Mouse (Mus musculus) lung, embryonic 15.5 days (tissue): ENCODE data around the gene Vash2. TPM values are rescaled to one million over a fixed set of nuclear protein-coding genes. Genes with fewer than 3 reads are reported as not detected.
A peak's percentile ranks its signal among the peaks of the same experiment; 100 is the strongest.
"Not testable (repeated sequence)": the region's sequence is repeated elsewhere in the genome, so short reads cannot be mapped to it uniquely, and the experiment has no call there.

Source experiments
- ATAC-seq: fragments of 200-750 bp; cut with Nextera tagmentation; 2 replicates; pipeline ENCODE4 v1.8.0; 2017; ENCODE audit warnings: moderate number of reproducible peaks, borderline replicate concordance; ENCODE audit not compliant: low FRiP score, low TSS enrichment; ENCODE audit errors: extremely low read depth
- H3K27ac ChIP-seq: fragments of 300-500 bp; sonication (generic); 2 replicates; pipeline ENCODE4 v1.5.1; 2015; ENCODE audit warnings: moderate library complexity, mild to moderate bottlenecking, inconsistent platforms
- H3K27me3 ChIP-seq: fragments of 300-500 bp; sonication (generic); 2 replicates; pipeline ENCODE4 v1.6.1; 2015; ENCODE audit warnings: inconsistent platforms
- H3K36me3 ChIP-seq: fragments of 300-500 bp; sonication (generic); 2 replicates; pipeline ENCODE4 v1.6.1; 2015; ENCODE audit warnings: inconsistent platforms
- H3K4me1 ChIP-seq: fragments of 300-500 bp; sonication (generic); 2 replicates; pipeline ENCODE4 v1.6.1; 2015; ENCODE audit warnings: inconsistent platforms
- H3K4me2 ChIP-seq: fragments of 300-500 bp; sonication (generic); 2 replicates; pipeline ENCODE4 v1.6.1; 2015; ENCODE audit warnings: inconsistent platforms, mild to moderate bottlenecking, moderate library complexity
- H3K4me3 ChIP-seq: fragments of 300-500 bp; sonication (generic); 2 replicates; pipeline ENCODE4 v1.5.1; 2015; ENCODE audit warnings: mild to moderate bottlenecking, inconsistent platforms
- H3K9ac ChIP-seq: fragments of 300-500 bp; sonication (generic); 2 replicates; pipeline ENCODE4 v1.6.1; 2015; ENCODE audit warnings: inconsistent platforms
- H3K9me3 ChIP-seq: fragments of 300-500 bp; sonication (generic); 2 replicates; pipeline ENCODE4 v1.6.1; 2016; ENCODE audit warnings: inconsistent platforms
- WGBS: fragments of 180-500 bp; shearing (Covaris S2); methylation state at CpG from one replicate; pipeline ENCODE4 v1.1.7; 2015; 5-methylcytosine and 5-hydroxymethylcytosine counted together
- polyA plus RNA-seq: library from polyadenylated mRNA; unstranded; fragments of >200 nt; fragmentation: Nextera tagmentation; extraction: Ambion mirVana; gene quantifications from 2 replicates; pipeline ENCODE4 v1.2.1, GENCODE M21; 2015

Gene Vash2
- 23.2 and 24.5 TPM in 2 replicates for polyA plus RNA-seq

- Histone ChIP-seq H3K9me3 (no peaks in the 10 kb centered on the region), H3K9ac (peak within 1 kb of the TSS; percentile 74), H3K4me3 (peak within 1 kb of the TSS; percentile 68), H3K27me3 (no peaks in the 10 kb centered on the region), H3K27ac (peak within 1 kb of the TSS; percentile 91), H3K4me1 (peaks cover 14% of the 10 kb centered on the region), H3K4me2 (peak within 1 kb of the TSS; percentile 100), H3K36me3 (no peaks in the 10 kb centered on the region; the same call in 1 of the 2 replicates)
- peak; percentile 98 for ATAC-seq
- under 1% methylated on average over 38 of the region's 38 CpGs for WGBS
Observed at GRCm38 (mm10) chr1:190979100-190979563, at the start of gene Vash2. Vash2 (minus strand) TSS chr1:190979296.

- Histone ChIP-seq H3K4me2 (peak within 1 kb of the TSS; percentile 93), H3K9me3 (no peaks in the 10 kb centered on the region), H3K27ac (peak within 1 kb of the TSS; percentile 80), H3K36me3 (peaks cover 6% of the 10 kb centered on the region; the same call in 1 of the 2 replicates), H3K4me1 (peaks cover 17% of the 10 kb centered on the region), H3K9ac (peak within 1 kb of the TSS; percentile 67), H3K4me3 (peak within 1 kb of the TSS; percentile 70), H3K27me3 (no peaks in the 10 kb centered on the region)
- WGBS, result under 1% methylated on average over 50 of the region's 50 CpGs
- peak; percentile 100 for ATAC-seq
Observed at GRCm38 (mm10) chr1:191026021-191026713, 47.1 kb upstream of the Vash2 start, which contains the start of gene Flvcr1. Flvcr1 (minus strand) TSS chr1:191026158.

GRCm38 (mm10) chr1:191025016-191026012 is 46.2 kb upstream of the Vash2 start:
- H3K9me3 ChIP-seq, result no peaks in the 10 kb centered on the region
- H3K4me1 ChIP-seq, result peaks cover 17% of the 10 kb centered on the region
- no peaks in the 10 kb centered on the region for H3K27me3 ChIP-seq
- peak overlapping the region; percentile 93 for H3K4me2 ChIP-seq
- H3K27ac ChIP-seq, result peak overlapping the region; percentile 61; the same call in 1 of the 2 replicates
- peak overlapping the region; percentile 67 for H3K9ac ChIP-seq
- 3% methylated on average over 68 of the region's 69 CpGs for WGBS
- peaks cover 8% of the 10 kb centered on the region; the same call in 1 of the 2 replicates for H3K36me3 ChIP-seq
- peak; percentile 11 for ATAC-seq
- peak overlapping the region; percentile 70 for H3K4me3 ChIP-seq

DNA sequence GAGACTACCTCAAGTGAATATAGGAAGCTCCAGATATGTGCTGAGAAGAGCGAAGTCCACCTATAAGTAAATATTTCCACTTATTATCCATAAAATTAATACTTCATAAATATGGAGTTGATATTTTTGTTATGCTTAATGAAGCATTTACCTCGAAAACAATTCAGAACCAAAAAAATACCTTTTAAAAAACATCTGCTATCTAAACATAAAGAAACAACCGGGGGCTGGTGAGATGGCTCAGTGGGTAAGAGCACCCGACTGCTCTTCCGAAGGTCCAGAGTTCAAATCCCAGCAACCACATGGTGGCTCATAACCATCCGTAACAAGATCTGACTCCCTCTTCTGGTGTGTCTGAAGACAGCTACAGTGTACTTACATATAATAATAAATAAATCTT is 44.7 kb upstream of the Vash2 start:
- not testable (repeated sequence) for ATAC-seq, H3K9ac ChIP-seq, H3K27me3 ChIP-seq, H3K27ac ChIP-seq, H3K9me3 ChIP-seq, H3K4me3 ChIP-seq, H3K4me2 ChIP-seq
- 93% methylated on average over 5 of the region's 6 CpGs for WGBS
- Histone ChIP-seq H3K36me3 (peaks cover 13% of the 10 kb centered on the region; the same call in 1 of the 2 replicates), H3K4me1 (peaks cover 17% of the 10 kb centered on the region)

DNA sequence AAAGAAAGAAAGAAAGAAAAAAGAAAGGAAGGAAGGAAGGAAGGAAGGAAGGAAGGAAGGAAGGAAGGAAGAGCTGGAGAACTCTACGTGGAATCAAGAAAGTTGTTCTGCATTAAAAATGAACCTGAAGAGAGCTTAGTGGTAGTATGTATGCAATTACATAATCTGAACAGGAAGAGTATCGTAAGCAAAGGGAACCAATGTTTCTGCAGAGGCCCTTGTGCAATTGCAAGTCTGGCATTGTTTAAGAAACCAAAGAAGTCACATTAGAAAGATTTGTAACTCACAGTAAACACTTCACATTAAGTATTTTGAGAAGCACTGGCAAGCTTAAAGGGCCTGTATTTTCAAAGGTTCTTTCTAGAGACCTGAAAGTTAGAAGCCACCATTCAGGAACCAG is 44.0 kb upstream of the Vash2 start:
- Histone ChIP-seq H3K4me2 (no peak overlapping the region), H3K9ac (no peak overlapping the region), H3K4me1 (peaks cover 17% of the 10 kb centered on the region), H3K27ac (no peak overlapping the region), H3K36me3 (peaks cover 13% of the 10 kb centered on the region; the same call in 1 of the 2 replicates), H3K9me3 (no peaks in the 10 kb centered on the region), H3K4me3 (no peak overlapping the region), H3K27me3 (no peaks in the 10 kb centered on the region)
- WGBS, result 65% methylated on average over 2 of the region's 2 CpGs
- ATAC-seq, result no peak

- H3K9ac ChIP-seq, result no peak overlapping the region
- H3K27ac ChIP-seq, result no peak overlapping the region
- peaks cover 13% of the 10 kb centered on the region; the same call in 1 of the 2 replicates for H3K36me3 ChIP-seq
- 85% methylated on average over 7 of the region's 7 CpGs for WGBS
- H3K27me3 ChIP-seq, result no peaks in the 10 kb centered on the region
- H3K4me1 ChIP-seq, result peaks cover 10% of the 10 kb centered on the region
- no peak overlapping the region for H3K4me2 ChIP-seq
- H3K9me3 ChIP-seq, result no peaks in the 10 kb centered on the region
- H3K4me3 ChIP-seq, result no peak overlapping the region
- no peak for ATAC-seq
Observed at GRCm38 (mm10) chr1:191021016-191021415, 41.9 kb upstream of the Vash2 start.

DNA sequence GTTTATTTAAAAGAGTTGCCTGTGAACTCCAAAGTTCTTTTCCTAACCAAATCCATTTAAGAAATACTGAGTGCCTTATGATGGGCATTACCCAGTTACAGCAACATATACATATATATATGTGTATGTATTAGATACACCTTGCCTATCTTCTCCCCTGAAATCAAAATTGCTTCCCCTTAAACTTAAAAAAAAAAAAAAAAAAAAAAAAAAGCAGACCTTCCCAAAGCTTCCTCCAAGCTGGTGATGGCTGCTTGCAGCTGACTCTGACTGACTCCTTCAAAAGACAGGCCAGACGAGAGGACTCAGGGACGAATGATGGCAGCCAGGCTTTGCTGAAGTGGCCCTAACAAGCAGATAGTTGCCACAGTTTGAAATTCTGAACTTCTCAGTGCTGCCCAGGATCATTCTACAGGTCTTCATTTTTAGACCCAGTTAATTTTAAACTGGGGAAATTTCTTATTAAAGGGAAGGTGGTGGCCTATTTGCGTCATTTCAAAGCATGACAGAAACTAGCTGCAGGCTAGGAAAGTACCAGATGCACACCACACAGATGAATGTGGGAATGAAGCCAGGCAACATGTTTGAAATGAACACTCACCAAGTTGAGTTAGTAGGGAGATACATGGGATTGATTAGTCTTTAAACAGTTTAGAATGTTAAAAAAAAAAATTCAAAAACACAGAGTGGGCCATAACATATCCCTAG is 41.3 kb upstream of the Vash2 start:
- no peak overlapping the region for H3K4me2 ChIP-seq
- H3K4me1 ChIP-seq, result peaks cover 10% of the 10 kb centered on the region
- H3K9me3 ChIP-seq, result no peaks in the 10 kb centered on the region
- H3K27me3 ChIP-seq, result no peaks in the 10 kb centered on the region
- no peak overlapping the region for H3K9ac ChIP-seq
- ATAC-seq, result no peak
- no peak overlapping the region for H3K4me3 ChIP-seq
- peaks cover 13% of the 10 kb centered on the region; the same call in 1 of the 2 replicates for H3K36me3 ChIP-seq
- H3K27ac ChIP-seq, result no peak overlapping the region
- 77% methylated on average over 3 of the region's 3 CpGs for WGBS

DNA sequence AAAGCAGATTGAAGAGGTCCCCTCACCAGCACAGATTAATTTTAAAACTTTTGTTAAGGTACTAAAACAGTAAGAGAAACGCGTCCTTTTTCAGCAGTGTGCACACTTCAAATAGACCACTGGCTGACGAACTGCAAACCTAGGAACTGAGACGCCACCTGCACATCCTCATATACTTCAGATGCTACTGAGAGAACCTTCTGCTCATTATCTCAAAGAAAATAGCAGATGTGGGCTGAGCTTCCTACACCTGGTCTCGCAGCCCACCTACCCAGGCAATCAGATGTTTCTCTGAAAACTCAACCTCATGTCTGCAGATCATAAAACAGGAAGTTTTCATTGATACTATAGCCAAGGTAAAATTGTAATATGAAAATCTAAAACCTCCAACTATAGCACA is 40.7 kb upstream of the Vash2 start:
- WGBS, result 91% methylated on average over 5 of the region's 5 CpGs

GRCm38 (mm10) chr1:191014271-191014670 is 35.2 kb upstream of the Vash2 start:
- no peaks in the 10 kb centered on the region for H3K9me3 ChIP-seq
- H3K9ac ChIP-seq, result no peak overlapping the region
- no peaks in the 10 kb centered on the region for H3K4me1 ChIP-seq
- no peak overlapping the region for H3K4me3 ChIP-seq
- no peak overlapping the region for H3K27ac ChIP-seq
- 92% methylated on average over 3 of the region's 3 CpGs for WGBS
- ATAC-seq, result no peak
- H3K36me3 ChIP-seq, result peaks cover 18% of the 10 kb centered on the region; the same call in 1 of the 2 replicates
- no peaks in the 10 kb centered on the region for H3K27me3 ChIP-seq
- no peak overlapping the region for H3K4me2 ChIP-seq

More for the DNA sequence above, 40.7 kb upstream of the Vash2 start:
- Histone ChIP-seq H3K27ac (no peak overlapping the region), H3K27me3 (no peaks in the 10 kb centered on the region), H3K9ac (no peak overlapping the region), H3K9me3 (no peaks in the 10 kb centered on the region), H3K4me3 (no peak overlapping the region), H3K4me2 (no peak overlapping the region), H3K36me3 (peaks cover 13% of the 10 kb centered on the region; the same call in 1 of the 2 replicates), H3K4me1 (peaks cover 5% of the 10 kb centered on the region)
- no peak for ATAC-seq

GRCm38 (mm10) chr1:191008707-191009106 is 29.6 kb upstream of the Vash2 start:
- Histone ChIP-seq H3K4me1 (no peaks in the 10 kb centered on the region), H3K36me3 (peaks cover 41% of the 10 kb centered on the region), H3K4me3 (no peak overlapping the region), H3K4me2 (no peak overlapping the region), H3K27me3 (no peaks in the 10 kb centered on the region), H3K9ac (no peak overlapping the region), H3K9me3 (no peaks in the 10 kb centered on the region), H3K27ac (no peak overlapping the region)
- WGBS, result 98% methylated on average over 5 of the region's 5 CpGs
- no peak for ATAC-seq

DNA sequence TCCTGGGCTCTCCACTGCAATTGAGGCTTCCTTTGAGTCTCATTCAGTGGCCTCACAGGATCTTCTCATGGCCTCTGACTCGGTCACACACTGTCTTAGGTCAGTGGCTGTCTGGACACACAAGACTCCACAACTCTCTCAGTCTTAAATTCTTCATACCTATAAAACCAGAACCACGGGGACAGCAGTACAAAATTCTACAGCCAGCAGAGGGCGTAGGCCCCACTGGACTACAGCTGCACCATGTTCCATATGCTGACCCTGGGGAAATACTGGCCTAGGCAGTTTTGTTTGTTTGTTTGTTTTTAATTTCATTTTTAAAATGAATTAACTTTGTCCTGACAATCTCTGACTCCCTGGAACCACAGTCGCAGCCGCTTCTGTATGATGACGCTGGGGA is 23.1 kb upstream of the Vash2 start:
- 0 out of 2 replicates have a peak, but pooled peaks cover 4% of the 10 kb centered on the region for H3K9me3 ChIP-seq
- H3K36me3 ChIP-seq, result peaks cover 13% of the 10 kb centered on the region
- no peaks in the 10 kb centered on the region for H3K27me3 ChIP-seq
- no peak for ATAC-seq
- no peaks in the 10 kb centered on the region for H3K4me1 ChIP-seq
- no peak overlapping the region for H3K27ac ChIP-seq
- no peak overlapping the region for H3K4me2 ChIP-seq
- no peak overlapping the region for H3K4me3 ChIP-seq
- 59% methylated on average over 6 of the region's 6 CpGs for WGBS
- no peak overlapping the region for H3K9ac ChIP-seq
